Mouse (Mus musculus): ENCODE data around the gene Krtap29-1. TPM values are rescaled to one million over a fixed set of nuclear protein-coding genes. Genes with fewer than 3 reads are reported as not detected.

Krtap29-1 gene
- total RNA-seq, 2 experiments from 2014 or later: not detected

DNA sequence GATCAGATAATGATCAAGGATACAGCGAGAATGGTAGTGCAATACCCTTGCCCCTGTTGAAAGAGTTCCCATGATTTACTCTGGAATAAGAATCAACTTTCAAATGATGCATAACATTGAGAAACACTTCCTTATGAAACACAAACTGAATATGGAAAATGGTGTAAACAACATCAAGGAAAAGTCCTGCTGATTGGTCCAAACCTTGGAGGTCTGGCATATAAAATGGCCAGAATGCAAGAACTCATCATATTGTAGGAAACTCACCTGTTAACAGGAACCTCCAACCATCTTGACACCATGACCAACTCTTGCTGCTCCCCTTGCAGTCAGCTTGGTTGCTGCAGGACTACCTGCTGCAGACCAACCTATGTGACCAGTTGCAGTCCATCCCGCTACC, 30.7 kb downstream of the Krtap29-1 start, which contains the start of gene Krtap9-5:
Krtap9-5 (plus strand) TSS at position 301 of the 400 bp plus-strand sequence.
- DNase-seq (ENCODE audit: low spot score): no peak

DNA sequence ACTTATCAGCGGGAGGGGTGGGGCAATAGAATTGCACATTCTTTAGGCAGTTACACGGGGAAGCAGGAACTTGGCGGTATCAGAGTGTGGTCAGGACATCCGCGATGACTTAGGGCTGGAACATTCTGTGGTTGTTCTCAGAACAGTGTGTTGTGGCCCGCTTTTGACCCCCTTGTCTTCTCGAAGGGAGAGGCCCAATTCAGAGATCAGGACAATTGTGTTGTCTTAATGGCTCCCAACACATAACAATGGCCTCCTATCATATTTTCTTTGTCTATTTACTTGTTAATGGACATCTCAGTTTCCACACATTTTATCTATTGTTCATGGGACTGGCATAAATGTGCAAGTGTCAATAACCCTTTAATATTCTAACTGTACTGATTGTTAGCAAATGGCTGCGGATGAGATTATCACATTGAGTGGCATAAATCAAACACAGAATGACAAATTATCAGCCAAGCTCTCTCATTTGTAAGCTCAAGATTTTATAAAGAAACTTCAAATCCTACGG, 41.0 kb downstream of the Krtap29-1 start:
- no peak for DNase-seq (ENCODE audit: low spot score)

DNA sequence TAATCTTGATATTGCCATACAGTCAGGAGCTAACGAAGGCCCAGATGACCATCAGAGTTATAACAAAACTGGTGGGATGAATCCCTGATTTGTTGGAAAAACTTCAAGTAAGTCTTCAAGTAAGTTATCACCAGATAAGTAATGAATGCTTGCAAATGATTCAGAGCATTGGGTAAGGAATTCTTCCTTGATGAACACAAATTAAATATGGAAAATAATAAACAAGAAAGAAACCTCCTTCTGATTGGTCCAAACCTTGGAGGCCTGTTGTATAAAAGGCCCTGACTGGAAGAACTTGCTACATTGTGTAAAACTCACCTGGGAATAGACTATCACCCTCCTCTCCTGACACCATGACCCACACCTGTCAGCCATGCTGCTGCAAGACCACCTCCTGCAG, 42.9 kb downstream of the Krtap29-1 start, which contains the start of gene Krtap31-2:
Krtap31-2 (plus strand) TSS at position 301 of the 400 bp plus-strand sequence.
- no peak for DNase-seq (ENCODE audit: low spot score)

Other genes starting within 250 kb of the Krtap29-1 start
- not detected for gene Gm14180, start 244.8 kb downstream of the Krtap29-1 start, total RNA-seq (2021)
- gene Gm11595, start 206.1 kb downstream of the Krtap29-1 start, total RNA-seq (2021): not detected
- gene Krtap4-8, start 198.3 kb downstream of the Krtap29-1 start, total RNA-seq (2021): not detected
- gene Krtap4-9, start 193.9 kb downstream of the Krtap29-1 start, total RNA-seq (2021): not detected
- gene Gm11596, start 185.6 kb downstream of the Krtap29-1 start, total RNA-seq (2021): not detected
- not detected for gene Gm11569, start 180.1 kb downstream of the Krtap29-1 start, total RNA-seq (2021)
- not detected for gene Gm11554, start 174.6 kb downstream of the Krtap29-1 start, total RNA-seq (2021)
- not detected for gene Krtap4-13, start 169.2 kb downstream of the Krtap29-1 start, total RNA-seq (2021)
- gene Gm11564, start 163.4 kb downstream of the Krtap29-1 start, total RNA-seq (2021): not detected
- gene 2300003K06Rik, start 141.0 kb downstream of the Krtap29-1 start, total RNA-seq (2021): not detected
- not detected for gene Krtap4-16, start 127.4 kb downstream of the Krtap29-1 start, total RNA-seq (2021)
- gene Gm11568, start 121.1 kb downstream of the Krtap29-1 start, total RNA-seq (2021): not detected
- not detected for gene Gm11559, start 114.6 kb downstream of the Krtap29-1 start, total RNA-seq (2021)
- not detected for gene Krtap9-1, start 105.7 kb downstream of the Krtap29-1 start, total RNA-seq (2021)
- not detected for gene Gm11567, start 99.9 kb downstream of the Krtap29-1 start, total RNA-seq (2021)
- gene Krtap31-1, start 71.1 kb downstream of the Krtap29-1 start, total RNA-seq (2021): not detected
- gene Gm11565, start 64.3 kb downstream of the Krtap29-1 start, total RNA-seq (2021): not detected
- not detected for gene Krtap31-2, start 42.8 kb downstream of the Krtap29-1 start, total RNA-seq (2021)
- not detected for gene Krtap9-5, start 30.6 kb downstream of the Krtap29-1 start, total RNA-seq (2021)
- gene Krtap16-1, start 7.5 kb upstream of the Krtap29-1 start, total RNA-seq (2021): not detected
- not detected for gene Krtap17-1, start 14.9 kb upstream of the Krtap29-1 start, total RNA-seq (2021)
- under 1 TPM in 1 of 2 experiments, not detected in 1; 0.21 TPM for gene Krt33a, start 37.2 kb upstream of the Krtap29-1 start, total RNA-seq (2021)
- gene Krt33b, start 50.8 kb upstream of the Krtap29-1 start, total RNA-seq (2021): not detected
- under 1 TPM in 1 of 2 experiments, not detected in 1; 0.25 TPM for gene Krt34, start 62.5 kb upstream of the Krtap29-1 start, total RNA-seq (2021)
- not detected for gene Krt31, start 71.5 kb upstream of the Krtap29-1 start, total RNA-seq (2021)
- not detected for gene Krt32, start 109.2 kb upstream of the Krtap29-1 start, total RNA-seq (2021)
- gene Krt35, start 117.2 kb upstream of the Krtap29-1 start, total RNA-seq (2021): not detected
- not detected for gene Krt36, start 126.6 kb upstream of the Krtap29-1 start, total RNA-seq (2021)
- not detected for gene Krt13, start 142.5 kb upstream of the Krtap29-1 start, total RNA-seq (2021)
- gene Krt15, start 156.9 kb upstream of the Krtap29-1 start, total RNA-seq (2021): not detected
- gene Krt19, start 169.6 kb upstream of the Krtap29-1 start, total RNA-seq (2021): under 1 TPM; 0.37 to 0.57 TPM
- not detected for gene Krt9, start 214.2 kb upstream of the Krtap29-1 start, total RNA-seq (2021)
- gene Krt14, start 228.5 kb upstream of the Krtap29-1 start, total RNA-seq (2021): not detected

Data from gastrocnemius, adult 18-20 months (tissue).